Mouse (Mus musculus) stomach, embryonic 16.5 days (tissue): ENCODE measurements around the gene Krcc1. TPM values are rescaled to one million over a fixed set of nuclear protein-coding genes. Genes with fewer than 3 reads are reported as not detected.

ENCODE experiments used
- ATAC-seq: fragments of 200-750 bp; cut with Nextera tagmentation; 2 replicates; pipeline ENCODE4 v1.8.0; 2017; ENCODE audit warnings: moderate number of reproducible peaks, moderate TSS enrichment; ENCODE audit not compliant: insufficient read depth, low FRiP score
- H3K27ac ChIP-seq: fragments of 300-500 bp; sonication (generic); 2 replicates; pipeline ENCODE4 v1.5.1; 2014; ENCODE audit warnings: low read length
- H3K27me3 ChIP-seq: fragments of 300-500 bp; sonication (generic); 2 replicates; pipeline ENCODE4 v1.6.1; 2014; ENCODE audit warnings: low read length, control low read depth, mixed read lengths; ENCODE audit not compliant: control insufficient read depth, insufficient read depth
- H3K36me3 ChIP-seq: fragments of 300-500 bp; sonication (generic); 2 replicates; pipeline ENCODE4 v1.6.1; 2014; ENCODE audit warnings: low read length; ENCODE audit not compliant: control insufficient read depth, insufficient read depth
- H3K4me1 ChIP-seq: fragments of 300-500 bp; sonication (generic); 2 replicates; pipeline ENCODE4 v1.6.1; 2014; ENCODE audit warnings: low read length, control low read depth, mixed read lengths; ENCODE audit not compliant: control insufficient read depth, insufficient read depth
- H3K4me2 ChIP-seq: fragments of 300-500 bp; sonication (generic); 2 replicates; pipeline ENCODE4 v1.6.1; 2014; ENCODE audit warnings: low read depth, low read length, mixed read lengths
- H3K4me3 ChIP-seq: fragments of 300-500 bp; sonication (generic); replicated peaks from 2 replicates; pipeline ENCODE4 v1.5.1; 2014; ENCODE audit warnings: mild to moderate bottlenecking, low read length
- H3K9ac ChIP-seq: fragments of 300-500 bp; sonication (generic); 2 replicates; pipeline ENCODE4 v1.6.1; 2014; ENCODE audit warnings: low read length
- H3K9me3 ChIP-seq: fragments of 300-500 bp; sonication (generic); replicated peaks from 2 replicates; pipeline ENCODE4 v1.6.1; 2016; ENCODE audit warnings: low read length, control low read depth; ENCODE audit not compliant: control insufficient read depth
- WGBS: fragments of 180-500 bp; shearing (Covaris S2); extraction: QIAGEN DNeasy Blood & Tissue Kit; methylation state at CpG from one replicate; pipeline ENCODE4 v1.1.7; 2014; 5-methylcytosine and 5-hydroxymethylcytosine counted together
- microRNA-seq: library from miRNA; unstranded; fragments of <30 nt; microRNA quantifications from one replicate; pipeline ENCODE4, GENCODE M21; 2016
- polyA plus RNA-seq: library from polyadenylated mRNA; unstranded; fragments of >200 nt; fragmentation: Nextera tagmentation; extraction: Ambion mirVana; gene quantifications from 2 replicates; pipeline ENCODE4 v1.2.1, GENCODE M21; 2015

Krcc1 gene
- polyA plus RNA-seq, 1 experiment from 2014 or later, result 57.0 TPM

DNA sequence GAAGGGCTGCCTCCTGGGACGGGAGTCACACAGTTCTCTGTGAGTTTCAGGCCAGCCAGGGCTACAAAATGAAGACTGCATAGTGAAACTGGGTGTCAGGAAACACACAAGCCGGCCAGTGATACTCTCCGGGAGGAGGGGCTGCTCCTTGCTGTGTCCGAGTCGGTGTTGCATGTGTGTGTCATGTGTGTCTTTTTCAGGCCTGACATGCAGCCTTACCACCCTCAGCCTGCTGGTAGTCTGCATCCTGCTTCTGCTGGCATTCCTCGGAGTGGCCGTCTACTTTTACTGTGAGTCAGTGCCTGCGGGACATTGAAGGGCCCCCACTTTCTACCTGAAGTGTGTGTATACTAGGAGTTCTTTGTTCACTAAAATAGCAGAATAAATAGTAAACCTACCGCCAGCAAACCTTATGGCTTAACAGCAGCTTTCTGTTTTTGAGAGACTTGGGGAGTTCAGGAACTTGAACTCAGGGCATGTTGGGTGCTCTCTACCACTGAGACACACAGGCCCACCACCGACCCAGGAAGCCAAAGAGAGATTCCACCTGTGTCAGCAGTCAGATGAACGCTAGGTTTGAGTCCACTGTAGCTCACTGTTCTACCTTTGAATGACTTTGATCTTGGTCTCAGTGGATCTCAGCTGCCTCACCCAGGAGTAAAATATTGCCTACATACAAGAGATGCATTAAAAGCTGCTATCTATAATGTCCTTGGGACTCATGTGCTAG lies 60.9 kb downstream of the Krcc1 start:
- ATAC-seq, result no peak
- Histone ChIP-seq H3K4me1 (no peaks in the 10 kb centered on the region), H3K4me3 (no peak overlapping the region), H3K4me2 (no peak overlapping the region), H3K9ac (no peak overlapping the region), H3K36me3 (no peaks in the 10 kb centered on the region), H3K27me3 (no peaks in the 10 kb centered on the region), H3K9me3 (no peaks in the 10 kb centered on the region), H3K27ac (no peak overlapping the region)
- 80% methylated on average over 11 of the region's 11 CpGs for WGBS

DNA sequence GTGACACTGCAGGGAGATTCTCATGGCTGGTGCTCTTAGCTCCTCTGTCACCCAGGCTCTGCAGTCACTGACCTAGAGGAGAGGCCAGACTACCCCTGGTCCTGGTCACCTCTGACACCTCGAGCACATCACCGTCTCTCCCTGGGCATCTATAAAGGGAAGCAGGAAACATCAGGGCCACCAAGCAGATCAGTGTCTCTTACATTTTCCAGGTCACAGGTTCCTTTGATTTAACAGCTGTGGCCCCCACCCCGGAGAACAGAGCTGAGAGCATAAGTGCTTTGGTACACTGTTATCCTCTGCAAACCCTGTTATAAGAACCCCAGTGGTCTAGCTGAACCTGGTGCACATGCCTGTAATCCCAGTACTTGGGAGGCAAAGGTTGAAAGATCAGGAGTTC lies 61.6 kb downstream of the Krcc1 start:
- WGBS, result 78% methylated on average over 3 of the region's 3 CpGs
- Histone ChIP-seq H3K36me3 (no peaks in the 10 kb centered on the region), H3K27me3 (no peaks in the 10 kb centered on the region), H3K4me3 (no peak overlapping the region), H3K27ac (no peak overlapping the region), H3K4me1 (no peaks in the 10 kb centered on the region), H3K4me2 (no peak overlapping the region), H3K9me3 (no peaks in the 10 kb centered on the region), H3K9ac (no peak overlapping the region)
- ATAC-seq, result no peak

DNA sequence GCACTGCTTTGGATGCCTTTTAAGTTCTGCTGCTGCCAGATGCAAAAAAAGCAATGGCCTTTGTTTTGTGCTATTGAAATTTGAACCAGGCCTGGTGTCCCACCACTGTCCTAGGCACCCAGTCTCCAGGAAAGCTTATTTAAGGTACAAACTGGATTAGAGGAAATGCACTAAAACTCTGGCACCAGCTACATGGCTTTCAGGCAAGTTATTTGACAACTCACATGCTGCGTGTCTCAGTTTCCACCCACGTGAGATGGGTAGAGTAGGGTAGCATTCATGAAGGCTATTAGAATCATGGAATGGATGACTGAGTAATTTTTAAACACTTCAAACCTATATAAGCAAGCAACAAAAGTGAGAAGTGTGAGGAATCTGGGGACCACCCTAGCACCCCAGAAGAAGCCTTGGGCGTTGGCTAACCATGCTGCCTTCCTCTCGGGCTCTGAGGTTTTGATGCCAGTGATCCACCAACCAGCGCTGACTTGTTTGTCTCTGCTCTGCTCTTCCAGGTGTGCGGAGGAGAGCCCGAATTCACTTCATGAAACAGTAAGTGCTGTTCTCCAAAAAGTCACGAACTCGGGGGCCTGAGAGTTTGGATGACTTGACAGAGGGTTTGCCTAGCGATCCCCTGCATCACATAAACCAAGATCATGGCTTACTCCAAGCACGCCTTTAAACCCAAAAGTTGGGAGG lies 62.2 kb downstream of the Krcc1 start:
- Histone ChIP-seq H3K27me3 (no peaks in the 10 kb centered on the region), H3K9ac (no peak overlapping the region), H3K4me2 (no peak overlapping the region), H3K9me3 (no peaks in the 10 kb centered on the region), H3K4me1 (no peaks in the 10 kb centered on the region), H3K27ac (no peak overlapping the region), H3K36me3 (no peaks in the 10 kb centered on the region), H3K4me3 (no peak overlapping the region)
- no peak for ATAC-seq
- 84% methylated on average over 11 of the region's 11 CpGs for WGBS

Small RNA genes lying within 50 kb of the gene (microRNA-seq; reads per million reads assigned to microRNA genes)
- gene Mir8112, result 13.2 reads per million, percentile 35 among the genes with 10 or more reads in this experiment

Other genes starting within 250 kb of the Krcc1 start
- 12.7 and 13.0 TPM in 2 replicates for gene Thnsl2, start 127.2 kb upstream of the Krcc1 start, polyA plus RNA-seq
- gene Fabp1, start 71.8 kb upstream of the Krcc1 start, polyA plus RNA-seq, result 644 and 834 TPM in 2 replicates
- gene Smyd1, start 50.6 kb downstream of the Krcc1 start, polyA plus RNA-seq, result 1.2 and 5.3 TPM in 2 replicates
- not detected in 2 replicates for gene Cd8b1, start 51.1 kb downstream of the Krcc1 start, polyA plus RNA-seq
- not detected in 2 replicates for gene Cd8a, start 101.8 kb downstream of the Krcc1 start, polyA plus RNA-seq
- 9.5 and 10.1 TPM in 2 replicates for gene Rmnd5a, start 169.0 kb downstream of the Krcc1 start, polyA plus RNA-seq
- 8.1 and 9.2 TPM in 2 replicates for gene Rnf103, start 222.2 kb downstream of the Krcc1 start, polyA plus RNA-seq